Mouse (Mus musculus) left cerebral cortex, postnatal 25 days (tissue): Measurements from ENCODE around the gene Pcgf1. TPM values are rescaled to one million over a fixed set of nuclear protein-coding genes. Genes with fewer than 3 reads are reported as not detected.

ENCODE experiments used
- DNase-seq, 2 experiments: peaks; one replicate each; pipeline ENCODE4 v3.0.0; 2022; ENCODE audit warnings: low spot score in 2 of 2, mixed read lengths in 1 of 2
- intact Hi-C: fragments of 180-260 bp; cut with DNase I; formaldehyde crosslinking; loops from one replicate; pipeline ENCODE4 v1.15.1; 2025
- total RNA-seq, 2 experiments: library from RNA; stranded (reverse); gene quantifications; 2 replicates each; pipeline ENCODE4 v1.2.3; 2021

The Pcgf1 gene
- total RNA-seq, 2 experiments from 2014 or later: 21.3 to 24.4 TPM

DNA sequence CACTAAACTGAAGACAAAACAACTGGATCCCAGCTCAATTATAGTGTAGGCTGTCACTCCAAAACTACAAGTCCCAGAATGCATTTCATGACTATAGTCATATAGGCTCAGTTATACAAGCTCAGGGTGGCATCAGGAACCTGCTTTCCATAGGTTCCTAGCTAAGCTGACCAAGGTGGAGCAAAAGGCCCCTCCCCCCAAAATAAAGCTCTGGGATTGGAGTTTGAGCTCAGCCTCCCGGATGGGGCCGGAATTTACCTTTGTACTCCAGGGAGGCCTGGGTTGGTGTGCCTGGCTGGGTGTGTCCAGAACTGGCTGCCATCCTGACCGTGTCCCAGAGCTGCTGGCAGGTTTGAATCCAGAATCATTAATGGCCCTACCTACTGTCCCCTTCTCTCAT is 19.9 kb upstream of the Pcgf1 start, which contains the start of gene Dqx1:
Gene Dqx1, plus strand, starts transcription at position 55 of the 400 bp plus-strand sequence.
- peak in 1 of 2 experiments; percentile 51 for DNase-seq
- intact Hi-C loops: no loop called here

DNA sequence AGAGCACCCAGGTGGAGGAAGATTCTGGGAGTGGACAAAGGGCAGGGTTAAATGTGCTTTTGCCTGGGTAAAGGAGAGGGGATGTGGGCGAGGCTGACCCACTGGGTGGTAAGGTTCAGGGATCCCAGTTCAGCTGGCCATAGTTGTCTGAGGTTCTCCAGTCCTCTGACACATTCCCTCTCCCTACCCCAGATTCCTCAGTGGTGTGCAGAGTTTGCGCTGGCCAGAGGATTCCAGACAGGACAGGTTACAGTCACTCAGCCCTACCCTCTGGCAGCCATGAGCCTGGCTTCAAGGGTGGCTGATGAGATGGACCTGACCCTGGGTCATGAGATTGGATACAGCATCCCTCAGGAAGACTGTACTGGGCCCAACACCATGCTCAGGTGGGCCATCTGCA is 18.9 kb upstream of the Pcgf1 start:
- no peak for DNase-seq
- intact Hi-C loops: no loop called here

DNA sequence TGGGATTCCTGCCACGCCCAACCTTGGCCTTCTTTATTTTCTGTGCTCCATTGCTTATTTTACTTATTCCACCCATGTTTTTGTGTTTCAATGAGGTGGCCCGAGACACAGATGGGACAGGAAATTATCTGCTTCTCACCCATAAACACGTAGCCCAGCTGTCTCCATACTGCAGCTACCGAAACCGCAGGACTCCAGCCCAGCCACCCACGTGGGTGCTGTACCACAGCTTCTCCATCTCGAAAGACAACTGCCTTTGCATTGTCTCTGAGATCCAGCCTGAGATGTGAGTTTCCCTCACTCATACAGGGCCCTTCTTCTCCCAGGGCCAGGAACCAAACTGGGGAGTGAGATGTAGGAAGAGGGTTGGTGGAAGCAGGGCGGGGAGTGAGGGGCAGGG is 11.7 kb upstream of the Pcgf1 start:
- intact Hi-C loops: no loop called here

DNA sequence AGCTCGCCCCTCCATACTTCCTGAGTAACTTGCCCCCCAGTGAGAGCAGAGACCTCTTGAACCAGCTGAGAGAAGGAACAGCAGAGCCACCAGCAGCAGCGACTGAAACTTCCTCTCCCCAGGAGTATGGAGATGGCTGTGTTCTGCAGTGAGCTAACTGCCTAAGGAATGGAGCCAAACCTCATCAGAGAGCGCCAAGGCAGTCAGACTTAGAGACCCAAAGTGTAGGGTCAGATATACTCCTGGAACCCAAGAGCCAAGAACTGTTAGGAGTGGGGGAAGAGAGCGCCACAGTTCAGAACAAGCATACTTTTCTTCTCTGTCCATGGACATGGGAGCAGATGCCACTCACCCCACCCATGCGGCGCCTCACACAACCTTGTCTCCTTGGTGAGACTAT is 11.2 kb upstream of the Pcgf1 start:
- no peak for DNase-seq
- intact Hi-C loops: no loop called here

More for the DNA sequence above, 11.7 kb upstream of the Pcgf1 start:
- DNase-seq: no peak

DNA sequence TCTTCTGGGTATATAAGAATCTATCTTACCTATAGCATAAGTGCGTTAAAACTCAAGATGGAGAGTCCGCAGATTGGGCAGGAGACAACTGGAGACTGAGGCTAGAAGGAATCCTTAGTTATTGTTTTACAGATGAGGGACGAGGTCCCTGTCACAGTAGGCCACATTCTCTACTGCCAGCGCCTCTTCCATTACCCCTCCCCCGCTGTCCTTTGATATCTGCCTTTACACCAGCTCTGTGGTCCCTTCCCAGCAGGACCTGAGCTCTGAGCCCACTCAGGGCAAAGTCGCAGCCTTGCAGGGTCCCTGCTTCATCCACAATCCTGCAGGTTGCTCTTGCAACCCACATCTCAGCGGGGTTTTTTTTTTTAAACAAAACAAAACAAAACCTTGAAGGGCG is 9.4 kb upstream of the Pcgf1 start:
- DNase-seq: no peak
- intact Hi-C loops: no loop called here

DNA sequence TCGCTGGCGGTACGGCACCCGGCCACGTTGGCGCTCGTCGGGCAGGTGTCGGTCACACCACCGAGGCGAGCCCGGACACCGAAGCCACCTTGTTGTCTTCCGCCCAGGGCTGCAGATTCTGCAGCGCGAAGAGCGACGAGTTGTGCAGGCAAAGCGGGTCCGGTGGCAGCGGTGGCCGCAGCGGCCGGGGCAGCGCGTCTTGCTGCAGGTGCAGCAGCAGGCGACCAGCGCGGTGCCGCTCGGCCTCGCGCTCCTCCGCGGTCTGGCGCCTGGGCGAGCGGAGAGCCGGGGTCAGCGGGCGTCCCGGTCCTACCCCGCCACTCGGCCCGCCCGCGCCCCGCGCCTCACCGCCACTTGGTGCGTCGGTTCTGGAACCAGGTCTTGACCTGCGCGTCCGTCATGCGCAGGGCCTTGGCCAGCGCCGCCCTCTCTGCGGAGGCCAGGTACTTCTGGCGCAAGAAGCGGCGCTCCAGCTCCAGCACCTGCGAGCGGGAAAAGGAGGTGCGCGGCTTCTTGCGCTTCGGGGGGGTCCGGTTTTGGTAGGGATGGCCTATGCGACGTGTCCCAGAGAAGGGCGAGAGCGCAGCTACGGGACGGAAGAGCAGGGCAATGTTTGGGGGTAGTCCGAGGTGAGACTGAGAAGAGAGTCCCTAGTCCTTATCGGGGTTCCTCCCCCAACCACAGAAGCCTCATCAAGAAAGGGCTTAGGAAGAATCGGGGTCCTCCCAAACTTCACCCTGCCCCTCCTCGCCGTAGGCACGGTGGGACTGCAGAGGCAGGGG is 8.8 kb upstream of the Pcgf1 start:
- DNase-seq: no peak
- intact Hi-C loops: no loop called here

DNA sequence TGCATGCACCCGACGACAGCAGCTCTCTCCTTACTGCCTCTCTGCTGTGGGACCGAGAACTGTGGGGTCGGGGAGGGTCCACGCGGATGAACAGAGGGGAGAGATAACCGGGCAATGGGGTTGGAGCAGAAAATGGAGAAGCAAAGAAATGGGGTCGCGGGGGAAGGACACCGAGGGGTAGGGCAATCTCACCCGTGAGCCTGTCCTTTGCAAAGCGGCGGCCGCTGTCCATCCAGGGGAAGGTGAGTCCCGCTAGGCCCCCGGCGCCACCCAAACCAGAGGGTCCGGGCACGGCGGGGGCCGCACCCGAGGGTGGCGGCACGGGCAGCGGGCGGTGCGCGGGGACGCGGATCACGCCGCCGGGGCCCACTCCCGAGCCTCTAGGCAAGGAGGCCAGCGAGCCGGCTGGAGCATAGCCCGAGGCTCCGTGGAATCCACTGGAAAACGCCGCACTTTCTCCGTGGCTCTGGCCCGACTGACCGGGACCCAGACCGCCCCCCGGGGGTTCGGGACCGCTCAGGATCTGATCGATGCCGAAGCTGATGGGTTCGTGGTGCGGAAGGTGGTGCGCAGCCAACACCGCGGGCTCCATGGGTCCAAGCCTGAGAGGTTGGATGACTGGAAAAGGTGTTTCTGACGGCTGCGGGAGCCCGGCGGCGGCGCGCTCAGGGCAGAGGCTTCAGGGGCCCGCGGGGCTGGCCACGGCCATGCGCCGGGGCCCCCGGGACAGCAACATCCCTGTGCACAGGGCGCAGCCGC is 8.0 kb upstream of the Pcgf1 start:
- intact Hi-C loops: loop anchor here (10.0 kb wide), 1 partner anchor 645 kb away; the partner anchor contains the start of gene Vax2
- DNase-seq: no peak

DNA sequence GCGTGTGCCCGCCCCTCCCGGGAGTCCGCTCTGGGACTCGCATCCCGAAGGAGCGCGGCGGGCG is 7.6 kb upstream of the Pcgf1 start, which contains the start of gene Tlx2:
Gene Tlx2, minus strand, starts transcription at position 47 of the 64 bp plus-strand sequence.
- no peak for DNase-seq
- intact Hi-C loops: loop anchor here (10.0 kb wide), 1 partner anchor 645 kb away; the partner anchor contains the start of gene Vax2

DNA sequence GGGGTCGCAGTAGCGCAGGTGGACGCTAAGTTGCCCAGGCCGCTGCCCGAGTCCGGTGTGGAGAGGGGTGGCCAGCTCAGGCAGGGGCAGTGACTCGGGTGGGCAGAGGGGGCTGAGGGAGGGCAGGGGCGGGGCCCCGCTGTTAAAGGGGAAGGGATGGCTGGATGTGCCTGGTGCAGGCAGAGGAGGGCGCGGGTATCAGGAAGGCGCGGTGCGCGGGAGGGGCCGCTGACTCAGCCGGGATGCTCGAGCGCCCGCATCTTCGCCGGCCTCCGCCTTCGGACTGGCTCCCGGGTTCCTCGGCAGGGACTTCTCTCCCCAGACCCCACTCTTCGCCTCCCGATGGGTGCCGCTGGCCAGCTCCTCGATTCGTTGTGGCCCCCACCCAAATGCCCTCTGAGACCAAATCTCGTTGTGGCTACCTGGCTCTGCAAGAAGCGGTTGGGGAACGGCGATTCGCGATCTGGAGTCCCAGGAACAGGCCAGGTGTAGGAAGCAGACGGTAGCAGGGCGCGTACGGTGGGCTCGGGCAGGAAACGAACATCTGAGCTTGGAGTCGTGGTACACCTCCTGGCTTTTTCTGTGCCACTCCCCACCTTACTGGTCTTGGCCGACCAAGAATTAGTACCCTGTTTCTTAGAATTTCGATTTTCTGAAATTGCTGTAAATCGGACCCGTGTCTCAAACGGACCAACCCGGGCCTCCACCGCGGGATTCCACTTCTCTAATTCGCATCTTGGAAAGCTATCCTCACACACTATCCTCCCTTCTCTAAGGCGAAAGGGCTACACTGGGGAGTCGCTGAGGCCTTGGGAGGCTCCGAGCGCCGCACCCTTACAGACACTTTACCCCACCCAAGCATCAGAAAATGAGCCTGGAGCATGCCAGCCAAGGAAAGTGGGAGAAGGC is 7.1 kb upstream of the Pcgf1 start:
- intact Hi-C loops: loop anchor here (10.0 kb wide), 1 partner anchor 644 kb away; the partner anchor contains the start of gene Vax2
- DNase-seq: peak; percentile 22 to 24

DNA sequence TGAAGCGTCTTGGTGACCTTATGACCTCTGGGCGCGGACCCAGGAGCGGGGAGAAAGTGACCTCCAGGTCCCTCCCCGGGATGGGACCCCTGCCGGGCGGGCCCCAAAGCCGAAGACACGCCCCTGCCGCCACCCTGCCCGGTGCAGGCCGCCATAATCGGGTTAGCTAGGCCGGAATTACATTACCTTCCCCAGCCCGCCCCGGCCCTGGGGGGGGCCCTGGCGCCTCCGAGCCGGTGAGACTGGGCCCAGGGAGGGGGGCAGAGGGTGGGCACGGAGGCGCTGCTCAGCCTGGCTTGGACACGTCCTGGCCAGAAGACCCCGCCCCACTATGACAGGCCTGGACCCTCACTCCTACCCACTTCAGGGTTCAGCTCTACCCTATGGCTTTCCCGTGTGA is 6.4 kb upstream of the Pcgf1 start:
- DNase-seq: no peak
- intact Hi-C loops: loop anchor here (10.0 kb wide), 1 partner anchor 644 kb away; the partner anchor contains the start of gene Vax2

DNA sequence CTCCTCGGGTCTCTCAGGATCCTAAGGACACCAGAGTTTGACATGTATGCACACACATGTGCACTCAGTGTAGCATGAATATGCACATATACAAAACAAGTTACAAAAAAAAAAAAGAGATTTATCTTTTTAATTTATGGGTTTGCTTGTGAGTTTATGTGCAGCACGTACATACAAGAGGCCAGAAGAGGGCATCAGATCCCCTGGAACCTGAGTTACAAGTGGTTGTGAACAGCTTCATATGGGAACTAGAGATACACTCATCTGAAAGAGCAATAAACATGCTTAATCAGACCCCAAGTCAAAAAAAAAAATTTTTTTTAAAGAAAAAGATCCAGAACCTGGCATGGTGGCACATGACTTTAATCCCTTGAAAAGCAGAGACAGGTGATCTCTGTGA is 2.7 kb upstream of the Pcgf1 start:
- intact Hi-C loops: loop anchor here (10.0 kb wide), 1 partner anchor 640 kb away; the partner anchor contains the start of gene Vax2
- no peak for DNase-seq

DNA sequence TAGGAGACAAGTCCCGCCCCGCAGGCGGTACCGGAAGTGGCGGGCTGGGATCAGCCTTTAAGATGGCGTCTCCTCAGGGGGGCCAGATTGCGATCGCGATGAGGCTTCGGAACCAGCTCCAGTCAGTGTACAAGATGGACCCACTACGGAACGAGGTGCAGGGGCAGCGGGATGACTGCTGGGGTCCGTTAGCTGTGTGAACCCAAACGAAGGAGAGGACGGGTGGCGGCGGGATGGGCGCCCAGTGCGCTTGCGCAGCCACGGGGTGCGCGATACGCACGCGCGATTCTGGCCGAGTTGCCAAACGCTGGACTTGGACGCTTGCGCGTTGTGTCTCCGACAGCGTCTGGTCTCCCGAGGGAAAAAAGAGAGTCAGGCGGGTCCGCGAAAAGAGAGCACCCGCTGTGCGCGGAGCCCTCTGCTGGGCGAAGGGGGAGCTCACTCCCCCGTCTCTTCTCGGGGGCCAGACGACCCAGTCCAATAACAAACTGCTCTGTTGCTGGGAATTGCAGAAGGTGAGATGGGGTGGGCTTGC is 722 bp downstream of the Pcgf1 start:
- peak; percentile 99 for DNase-seq
- intact Hi-C loops: loop anchor here (1.0 to 10.0 kb wide), 4 partner anchors 23 to 636 kb away; partner anchors contain the start of genes Aup1, Ccdc142, Gm42688 and Vax2

DNA sequence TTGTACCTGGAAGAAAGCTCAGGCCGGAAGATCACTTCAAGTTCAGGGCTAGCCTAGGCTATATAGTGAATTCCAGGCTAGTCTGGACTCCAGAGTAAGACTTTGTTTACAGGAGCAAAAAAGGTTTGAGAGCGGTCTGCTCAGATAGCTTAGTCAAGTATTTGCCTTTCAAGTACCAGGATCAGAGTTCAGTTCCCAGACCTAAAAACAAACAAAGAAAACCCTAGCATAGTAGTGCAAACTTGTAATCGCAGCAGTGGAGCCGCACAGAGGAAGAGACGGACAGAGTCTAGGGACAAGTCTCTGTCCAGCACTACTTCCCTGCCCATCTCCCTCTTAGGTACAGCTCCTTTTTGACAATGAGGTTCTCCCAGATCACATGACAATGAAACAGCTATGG is 2.5 kb downstream of the Pcgf1 start:
- intact Hi-C loops: no loop called here
- no peak for DNase-seq

DNA sequence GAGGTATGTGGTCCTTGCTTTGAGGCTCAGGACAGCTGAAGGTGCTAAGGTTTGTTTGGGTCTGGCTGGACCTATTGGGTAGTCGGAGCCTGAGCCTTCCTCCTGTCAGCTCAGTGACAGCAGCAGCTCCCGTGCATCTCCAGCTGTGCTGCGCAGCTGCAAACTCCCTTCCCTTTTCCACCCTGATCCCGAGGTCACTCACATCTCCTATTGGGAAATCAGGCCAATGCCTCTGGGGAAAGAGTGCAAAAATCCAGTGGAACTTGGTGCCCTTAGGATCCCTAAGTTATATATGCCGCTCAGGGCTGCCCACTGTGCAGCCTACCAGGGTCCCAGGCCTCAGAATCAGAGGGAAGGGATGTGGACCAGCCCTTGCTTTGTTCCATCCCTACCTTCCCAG is 5.8 kb downstream of the Pcgf1 start:
- DNase-seq: no peak
- intact Hi-C loops: no loop called here

DNA sequence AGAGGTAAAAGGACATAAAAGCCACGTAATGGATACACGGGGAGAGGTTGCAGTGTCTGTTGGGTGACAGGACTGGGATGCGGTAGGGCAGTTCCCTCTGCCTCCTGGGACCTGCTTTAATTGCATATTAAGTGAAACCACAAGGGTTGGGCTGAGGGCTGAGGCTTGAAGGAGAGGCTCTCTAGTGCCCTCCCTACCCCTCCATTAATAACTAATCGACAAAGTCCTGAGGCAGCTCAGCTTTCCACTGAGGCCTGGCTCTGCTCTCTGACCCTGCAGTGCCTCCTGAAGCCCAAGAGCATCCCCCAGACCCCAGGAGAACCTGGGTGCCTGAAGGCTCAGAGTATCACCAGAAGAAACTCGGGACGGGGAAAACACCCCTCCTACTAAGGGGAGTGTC is 6.8 kb downstream of the Pcgf1 start:
- DNase-seq: no peak
- intact Hi-C loops: no loop called here

DNA sequence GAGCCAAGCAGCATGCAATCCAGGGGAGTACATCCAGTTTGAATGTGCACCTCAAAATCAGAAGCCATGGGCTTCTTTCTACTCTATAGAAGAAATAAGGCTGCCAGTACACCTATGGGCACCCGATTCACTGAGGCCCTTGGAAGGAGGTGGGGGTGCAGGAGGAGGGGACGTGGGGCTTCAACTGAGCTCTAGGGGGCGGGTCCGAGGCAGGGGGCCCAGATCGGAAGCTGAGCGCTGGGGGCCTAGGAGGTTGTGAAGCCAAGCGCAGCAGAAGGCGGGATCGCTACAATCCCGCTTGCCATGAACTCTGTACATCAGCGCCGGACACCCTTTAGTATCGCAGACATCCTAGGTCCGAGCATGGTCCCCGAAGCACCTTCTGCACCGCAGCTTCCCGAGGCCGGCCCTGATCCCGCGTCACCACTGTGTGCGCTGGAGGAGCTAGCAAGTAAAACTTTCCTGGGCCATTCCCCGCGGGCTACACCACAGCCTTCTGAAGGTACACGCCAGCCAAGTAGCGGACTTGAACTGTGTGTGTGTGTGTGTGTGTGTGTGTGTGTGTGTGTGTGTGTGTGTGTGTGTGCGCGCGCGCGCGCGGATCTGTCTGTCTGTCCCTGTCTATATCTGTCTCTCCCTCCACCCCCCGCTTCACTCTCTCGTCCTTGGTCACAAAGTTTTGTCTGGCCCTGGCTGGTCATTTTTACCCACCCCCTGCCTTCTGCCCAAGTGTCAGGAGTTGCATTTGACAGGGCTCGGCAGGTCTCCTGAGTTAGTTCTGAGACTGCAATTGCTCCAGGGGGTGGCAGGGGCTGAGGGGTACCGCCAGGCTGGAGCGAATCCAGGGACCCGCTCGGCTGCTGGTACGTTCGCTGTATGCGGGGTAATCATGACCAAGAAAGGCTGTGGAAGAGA is 8.7 kb downstream of the Pcgf1 start, which contains the start of gene Lbx2:
Gene Lbx2, plus strand, starts transcription at position 247 of the 915 bp plus-strand sequence.
- no peak for DNase-seq
- intact Hi-C loops: no loop called here

DNA sequence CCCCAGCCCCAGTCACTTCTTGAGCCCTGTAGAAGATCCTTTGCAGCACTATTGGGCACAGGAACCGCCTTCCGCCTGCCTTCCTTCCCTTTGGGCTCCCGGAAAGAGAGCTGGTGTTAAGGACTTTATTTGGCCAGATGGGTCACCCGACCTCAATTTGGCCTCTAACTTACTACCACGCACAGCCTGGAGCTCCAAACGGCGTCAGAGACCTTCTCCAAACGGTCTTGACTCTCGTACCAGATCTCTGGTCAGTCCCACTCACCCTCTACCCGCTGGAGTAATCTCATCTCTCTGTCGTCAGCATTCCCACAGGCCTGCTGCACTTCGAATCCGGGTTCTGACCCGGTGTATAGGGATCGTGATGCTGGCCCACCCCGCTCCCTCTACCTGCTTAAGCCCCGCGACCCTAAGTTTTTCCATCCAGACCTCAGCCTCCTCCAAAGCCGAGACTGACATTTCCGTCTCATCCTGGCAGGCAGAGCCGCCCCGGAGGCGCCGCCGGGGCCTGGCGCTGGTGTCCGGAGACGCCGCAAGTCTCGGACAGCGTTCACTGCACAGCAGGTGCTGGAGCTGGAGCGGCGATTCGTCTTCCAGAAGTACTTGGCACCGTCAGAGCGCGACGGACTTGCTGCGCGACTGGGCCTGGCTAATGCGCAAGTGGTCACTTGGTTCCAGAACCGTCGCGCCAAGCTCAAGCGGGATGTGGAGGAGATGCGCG is 9.7 kb downstream of the Pcgf1 start:
- intact Hi-C loops: no loop called here
- no peak for DNase-seq

DNA sequence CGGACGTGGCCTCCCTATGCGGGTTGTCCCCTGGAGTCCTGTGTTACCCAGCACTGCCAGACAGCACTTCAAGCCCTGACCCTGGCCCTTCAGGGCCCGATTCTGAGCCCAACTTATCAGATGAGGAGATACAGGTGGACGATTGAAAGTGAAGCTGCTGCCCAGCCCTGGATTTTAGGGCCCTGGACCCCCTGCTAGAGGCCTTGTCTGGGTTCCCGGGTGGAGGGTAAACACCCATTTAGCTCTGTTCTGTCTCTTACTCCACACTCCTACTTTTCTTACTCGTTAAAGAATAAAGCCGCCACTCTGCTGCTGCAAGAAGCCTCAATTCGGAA is 10.2 kb downstream of the Pcgf1 start:
- intact Hi-C loops: no loop called here

More for the DNA sequence above, 10.2 kb downstream of the Pcgf1 start:
- DNase-seq: no peak
